Mouse (Mus musculus): Measurements from ENCODE around the gene Gm20809.
"Not testable (repeated sequence)": the region's sequence is repeated elsewhere in the genome, so short reads cannot be mapped to it uniquely, and the experiment has no call there.

Gm20809 gene

DNA sequence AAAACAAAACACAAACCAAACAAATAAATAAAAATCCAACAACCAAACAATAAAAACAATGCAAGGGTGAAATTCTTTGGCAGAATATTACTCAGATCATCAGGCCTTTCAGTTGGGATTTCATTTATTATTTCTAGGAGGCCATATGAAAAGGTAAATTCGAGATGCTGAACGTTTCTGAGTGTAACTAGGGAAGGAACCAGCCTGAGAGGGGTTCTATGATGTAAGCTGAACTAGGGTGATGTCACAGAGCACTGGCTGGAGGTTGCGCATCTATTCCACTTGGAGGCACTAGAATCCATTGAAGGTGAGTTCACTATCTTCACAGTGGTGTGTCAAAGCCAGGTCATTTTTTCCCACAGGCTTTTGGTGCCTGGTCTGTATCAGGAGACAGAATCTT, at the start of gene Gm20809:
Gm20809 (plus strand) TSS at position 301 of the 400 bp plus-strand sequence.
- in situ Hi-C loops (cut with MboI; ENCODE audit: low pct_unique_long_range_greater_than_20kb in 1 of 2, low sequenced_read_pairs in 2 of 2, unreplicated experiment in 1 of 2): not testable (repeated sequence)

Data from mouse embryonic stem cell (cell line).